Mouse (Mus musculus): ENCODE results near the gene Scnm1.

Gene Scnm1

GRCm38 (mm10) chr3:95133680-95134101, at the start of gene Scnm1, which contains the start of gene Lysmd1:
Gene Scnm1 (minus strand): TSS chr3:95134011.
Gene Lysmd1 (plus strand): TSS chr3:95134088.
- in situ Hi-C loops (cut with MboI, MseI) = no loop called here

DNA sequence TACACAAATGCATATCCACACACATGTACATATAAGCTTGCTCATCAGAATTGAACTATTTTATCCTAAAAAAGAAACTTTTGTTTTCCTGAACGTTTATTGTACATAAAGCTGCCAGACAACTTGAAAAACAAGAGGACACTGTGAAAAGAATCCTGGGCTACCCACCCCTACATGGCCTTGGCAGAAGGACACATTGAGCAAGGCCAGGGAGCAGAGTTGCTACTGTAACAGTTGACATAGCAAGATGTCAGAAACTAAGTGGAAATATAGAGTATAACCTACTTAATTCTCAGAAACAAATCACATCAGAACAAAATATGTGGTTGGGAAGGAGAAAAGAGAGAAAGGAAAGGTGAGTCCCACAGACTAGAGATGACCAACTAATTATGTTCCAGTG, 48.0 kb upstream of the Scnm1 start:
- in situ Hi-C loops (cut with MboI, MseI) = no loop called here

DNA sequence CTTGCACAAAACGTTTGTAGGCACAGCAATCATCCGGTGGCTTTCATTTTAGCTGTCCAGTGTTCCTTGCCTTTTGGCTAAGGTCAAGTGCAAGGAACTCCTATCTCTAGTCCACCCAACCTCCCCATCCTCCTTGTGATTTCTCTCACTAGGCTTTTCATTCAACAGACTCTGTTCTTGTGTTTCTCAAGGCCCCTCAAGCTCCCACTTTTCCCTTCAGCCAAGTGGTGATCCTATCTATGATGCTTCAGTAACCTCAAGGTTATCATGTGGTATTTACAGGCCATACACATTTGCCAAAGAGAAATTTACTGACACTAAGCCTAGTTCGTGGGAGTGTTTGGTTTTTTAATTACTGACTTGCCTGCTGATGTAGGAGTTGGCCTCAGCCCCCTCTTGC, 46.1 kb upstream of the Scnm1 start:
- in situ Hi-C loops (cut with MboI, MseI) = no loop called here

GRCm38 (mm10) chr3:95178948-95179347, 45.1 kb upstream of the Scnm1 start:
- in situ Hi-C loops (cut with MboI, MseI) = no loop called here

DNA sequence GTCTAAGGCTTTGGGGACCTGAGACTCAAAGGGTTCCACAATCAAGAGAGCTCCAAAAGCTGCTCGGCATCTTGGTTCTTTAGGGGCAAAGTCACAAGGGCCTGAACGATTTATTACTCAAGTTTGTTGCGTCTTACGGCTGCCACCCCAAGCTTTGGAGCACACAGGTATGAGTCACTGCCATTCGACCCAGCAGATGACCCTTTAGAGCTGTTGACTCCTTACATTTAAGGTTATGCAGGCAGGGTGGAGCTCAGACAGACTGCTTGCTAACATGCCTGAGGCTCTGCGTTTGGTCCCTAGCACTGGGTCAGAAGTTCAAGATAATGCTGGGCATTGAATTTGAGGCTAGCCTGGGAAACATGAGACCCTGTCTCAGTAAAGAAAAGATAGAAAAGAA, 43.8 kb upstream of the Scnm1 start:
- in situ Hi-C loops (cut with MboI, MseI) = no loop called here

GRCm38 (mm10) chr3:95176500-95176899, 42.7 kb upstream of the Scnm1 start:
- in situ Hi-C loops (cut with MboI, MseI) = no loop called here

GRCm38 (mm10) chr3:95174011-95174592, 40.3 kb upstream of the Scnm1 start:
- in situ Hi-C loops (cut with MboI, MseI) = no loop called here

DNA sequence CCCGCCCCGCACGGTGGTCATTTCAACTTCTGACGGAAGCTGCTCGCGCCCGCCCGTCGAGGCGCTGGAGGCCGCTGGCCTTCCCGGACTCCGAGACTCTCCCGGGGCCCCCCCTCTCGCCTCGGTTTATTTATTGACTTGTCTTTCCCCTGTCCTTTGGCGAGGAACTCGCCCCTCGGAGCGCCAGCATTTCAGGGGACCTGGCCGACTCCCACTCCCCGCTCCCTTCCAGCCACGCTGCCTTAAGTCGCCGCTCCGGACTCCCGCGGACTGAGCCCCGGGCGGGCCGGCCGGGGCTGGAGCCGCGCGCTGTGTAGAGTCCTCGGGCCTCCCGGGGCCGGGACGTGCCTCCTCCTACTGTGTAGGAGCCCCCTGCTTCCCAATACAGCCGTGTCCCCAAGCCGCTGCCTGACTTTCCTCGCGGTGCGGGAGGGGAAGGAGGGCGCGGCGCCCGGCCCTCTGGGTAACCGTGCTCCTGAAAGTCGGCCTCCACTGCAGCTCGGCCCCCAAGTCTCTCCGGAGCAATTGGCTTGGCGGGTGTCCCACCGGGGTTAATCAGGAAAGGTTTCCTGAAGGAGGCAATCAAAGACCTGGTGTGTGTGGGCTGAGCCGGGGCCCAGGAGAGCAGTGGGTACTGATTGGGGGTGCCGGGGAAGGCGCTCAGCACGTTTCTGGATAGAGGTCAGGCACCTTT, 39.6 kb upstream of the Scnm1 start:
- in situ Hi-C loops (cut with MboI, MseI) = no loop called here

- in situ Hi-C loops (cut with MboI, MseI) = no loop called here
Observed at GRCm38 (mm10) chr3:95172526-95173255, 38.9 kb upstream of the Scnm1 start.

- in situ Hi-C loops (cut with MboI, MseI) = no loop called here
Observed at GRCm38 (mm10) chr3:95171105-95171504, 37.3 kb upstream of the Scnm1 start.

GRCm38 (mm10) chr3:95169996-95170395, 36.2 kb upstream of the Scnm1 start:
- in situ Hi-C loops (cut with MboI, MseI) = no loop called here

DNA sequence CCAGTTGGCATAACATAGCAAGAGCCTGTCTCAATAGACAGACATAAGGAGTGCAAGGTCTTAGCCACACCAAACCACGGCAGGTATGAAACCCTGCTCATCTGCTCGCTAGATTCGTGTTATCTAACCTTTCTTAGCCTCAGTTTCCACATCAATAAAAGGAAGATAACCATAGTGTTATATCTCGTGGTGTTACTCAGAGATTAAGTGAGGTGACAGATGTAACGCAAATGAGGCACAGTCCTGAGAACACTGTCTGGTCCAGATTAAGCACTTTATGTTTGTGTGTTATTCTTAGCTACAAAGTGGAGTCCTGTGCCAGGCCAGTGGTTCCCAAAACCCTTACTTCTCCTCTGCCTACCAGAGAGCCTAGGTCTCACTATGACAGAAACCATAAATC, 31.0 kb upstream of the Scnm1 start:
- in situ Hi-C loops (cut with MboI, MseI) = loop anchor here (5.0 kb wide), 1 partner anchor 62 kb away; the partner anchor contains the start of gene Cdc42se1

DNA sequence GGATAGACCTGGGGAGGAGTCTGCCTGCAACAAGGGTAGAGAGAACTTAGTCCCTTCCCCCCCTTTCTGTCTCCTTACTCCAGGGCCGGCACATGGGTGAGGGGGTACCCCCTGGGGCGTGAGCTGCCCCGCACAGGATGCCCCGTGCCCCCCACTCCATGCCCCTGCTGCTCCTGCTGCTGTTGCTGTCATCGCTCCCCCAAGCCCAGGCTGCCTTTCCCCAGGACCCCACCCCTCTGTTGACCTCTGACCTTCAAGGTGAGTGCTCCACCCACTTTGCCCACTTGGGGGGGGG, 30.4 kb upstream of the Scnm1 start:
- in situ Hi-C loops (cut with MboI, MseI) = loop anchor here (5.0 kb wide), 1 partner anchor 63 kb away; the partner anchor contains the start of gene Cdc42se1

DNA sequence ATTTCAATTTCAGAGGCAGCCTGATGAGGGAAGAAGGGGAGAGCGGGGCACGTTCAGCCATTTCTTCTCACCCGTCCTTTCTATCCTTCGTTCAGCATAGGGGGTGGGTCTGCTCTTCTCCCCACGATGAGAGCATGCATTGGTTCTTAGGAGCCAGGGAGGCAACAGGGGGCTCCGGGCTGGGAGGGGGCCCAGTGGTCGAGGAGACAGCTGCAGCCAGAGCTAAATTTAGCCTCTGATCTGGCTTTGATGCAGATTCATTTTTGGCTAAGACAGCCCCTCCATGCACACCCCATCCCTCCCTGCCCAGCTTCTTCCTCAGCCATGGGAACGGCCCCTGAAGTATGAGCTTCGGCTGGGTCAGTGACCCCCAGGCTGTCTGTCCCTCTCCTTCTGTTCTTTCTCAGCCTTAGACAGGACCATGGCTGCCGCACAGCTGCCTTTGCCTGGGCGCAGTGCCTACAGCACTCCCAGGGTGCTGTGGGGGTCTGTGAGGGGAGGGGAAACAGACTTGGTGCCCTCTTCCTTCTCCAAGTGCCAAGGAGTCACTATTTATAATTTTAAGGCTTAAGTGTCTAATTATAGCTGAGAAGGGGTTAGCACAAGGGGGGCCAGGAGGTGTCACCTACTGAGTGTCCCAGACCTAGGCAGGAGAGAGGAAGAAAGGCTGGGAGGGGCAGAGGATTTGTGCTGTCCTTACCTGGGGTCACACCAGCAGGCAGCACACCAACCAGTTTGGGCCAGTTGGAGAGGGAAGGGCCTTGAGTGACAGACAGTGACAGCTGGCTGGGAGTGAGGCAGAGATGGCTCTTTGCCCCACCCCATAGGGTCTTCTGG, 29.8 kb upstream of the Scnm1 start:
- in situ Hi-C loops (cut with MboI, MseI) = loop anchor here (5.0 kb wide), 1 partner anchor 64 kb away; the partner anchor contains the start of gene Cdc42se1

- in situ Hi-C loops (cut with MboI, MseI) = loop anchor here (5.0 kb wide), 1 partner anchor 65 kb away; the partner anchor contains the start of gene Cdc42se1
Observed at GRCm38 (mm10) chr3:95162345-95162628, 28.5 kb upstream of the Scnm1 start.

GRCm38 (mm10) chr3:95161618-95162344, 28.0 kb upstream of the Scnm1 start:
- in situ Hi-C loops (cut with MboI, MseI) = loop anchor here (5.0 kb wide), 1 partner anchor 66 kb away; the partner anchor contains the start of gene Cdc42se1

DNA sequence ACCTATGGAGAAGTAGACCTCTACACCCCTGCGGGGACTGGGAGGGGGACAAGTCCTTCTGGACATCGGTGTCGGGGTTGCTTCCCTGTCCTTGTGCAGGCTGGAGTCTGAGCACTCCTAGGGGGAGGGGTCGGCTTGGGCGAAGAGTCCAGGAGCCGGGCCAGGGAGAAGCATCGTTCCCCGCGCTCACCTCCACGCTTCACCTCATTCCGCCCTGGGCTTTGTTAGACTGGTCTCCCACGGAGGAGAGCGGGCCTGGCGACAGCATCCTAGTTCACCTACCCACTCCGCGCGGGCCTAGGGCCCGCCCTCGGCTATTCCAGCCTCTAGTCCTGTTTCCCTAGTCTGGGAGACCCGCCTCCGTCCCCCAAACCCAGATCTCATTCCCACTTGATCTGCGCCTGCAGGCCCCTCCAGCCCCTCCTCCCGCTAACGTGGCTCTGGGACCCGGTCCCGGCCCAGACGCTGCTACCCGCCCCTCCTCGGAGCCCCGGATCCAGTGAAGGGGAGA, 27.3 kb upstream of the Scnm1 start:
- in situ Hi-C loops (cut with MboI, MseI) = loop anchor here (5.0 kb wide), 1 partner anchor 66 kb away; the partner anchor contains the start of gene Cdc42se1

- in situ Hi-C loops (cut with MboI, MseI) = loop anchor here (5.0 kb wide), 1 partner anchor 67 kb away; the partner anchor contains the start of gene Cdc42se1
Observed at GRCm38 (mm10) chr3:95159987-95160963, 26.5 kb upstream of the Scnm1 start, which contains the start of gene Sema6c. Gene Sema6c (plus strand): TSS chr3:95160457.

DNA sequence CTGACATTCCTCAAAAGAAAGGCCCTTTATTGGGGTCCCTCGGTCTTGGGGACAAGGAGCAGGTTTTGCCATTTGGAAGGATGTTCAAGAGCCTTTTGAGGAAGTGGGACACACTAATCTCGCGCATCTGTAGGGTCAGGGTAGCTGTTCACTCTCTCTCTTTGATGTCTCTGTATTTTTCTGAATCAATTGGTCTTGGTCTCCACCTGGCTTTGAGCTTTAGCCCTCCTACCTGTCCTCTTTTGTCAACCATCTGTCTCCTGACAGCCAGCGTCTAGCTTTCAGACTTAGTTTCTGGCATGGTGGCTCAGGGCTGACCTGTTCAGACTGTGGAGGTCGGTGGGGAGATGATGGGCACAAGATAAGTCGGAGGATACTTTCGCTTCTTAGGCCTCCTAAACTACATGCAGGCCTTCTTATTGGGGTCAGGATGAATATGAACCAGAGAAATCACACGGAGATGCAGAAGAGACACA, 25.7 kb upstream of the Scnm1 start:
- in situ Hi-C loops (cut with MboI, MseI) = no loop called here

All from regulatory T cell (primary cell).